Mouse (Mus musculus): ENCODE measurements around the gene Med17. TPM values are rescaled to one million over a fixed set of nuclear protein-coding genes. Genes with fewer than 3 reads are reported as not detected.

Med17 gene
- polyA plus RNA-seq, 1 experiment: 38.0 TPM

GRCm38 (mm10) chr9:15211876-15212275 is 67.9 kb downstream of the Med17 start:
- TF ChIP-seq POLR2A (IDR thresholded peaks at IDR 0.05; ENCODE audit: extremely low read depth, insufficient read depth, low read length): no peak
- no peak for TF ChIP-seq CTCF (IDR thresholded peaks at IDR 0.05; ENCODE audit: extremely low read depth, insufficient read depth, low read length)

More at GRCm38 (mm10) chr9:15211876-15212275, 67.9 kb downstream of the Med17 start:
- H3K4me3 ChIP-seq (ENCODE audit: insufficient read depth, low read length): no peak overlapping the region
- H3K4me1 ChIP-seq (ENCODE audit: control insufficient read depth, insufficient read depth, low read length): no peaks in the 10 kb centered on the region
- H3K27ac ChIP-seq (ENCODE audit: insufficient read depth, low read length): no peak overlapping the region

Other genes with a start within 250 kb of the Med17 start
- 26.8 and 27.6 TPM in 2 replicates for gene Panx1, start 234.5 kb downstream of the Med17 start, polyA plus RNA-seq (2012; rRNA removed)
- not detected in 2 replicates for gene Hephl1, start 167.8 kb downstream of the Med17 start, polyA plus RNA-seq (2012; rRNA removed)
- 18.7 and 18.9 TPM in 2 replicates for gene Vstm5, start 40.9 kb downstream of the Med17 start, polyA plus RNA-seq (2012; rRNA removed)
- 28.2 and 32.0 TPM in 2 replicates for gene Taf1d, start 26.3 kb upstream of the Med17 start, polyA plus RNA-seq (2012; rRNA removed)
- gene 4931406C07Rik, start 26.5 kb upstream of the Med17 start, polyA plus RNA-seq (2012; rRNA removed): 28.9 and 30.6 TPM in 2 replicates
- gene Cep295, start 77.9 kb upstream of the Med17 start, polyA plus RNA-seq (2012; rRNA removed): 19.9 and 21.0 TPM in 2 replicates
- gene Smco4, start 213.5 kb upstream of the Med17 start, polyA plus RNA-seq (2012; rRNA removed): 4.0 and 4.2 TPM in 2 replicates